Mouse (Mus musculus) G1E (cell line): Measurements from ENCODE around the gene Eefsec.

Experiments used
- CTCF ChIP-seq: IDR thresholded peaks from 2 replicates; pipeline ENCODE4 v1.5.1; 2012; ENCODE audit warnings: low read depth, low read length, inconsistent platforms, mixed read lengths
- GATA1 ChIP-seq: IDR thresholded peaks from 2 replicates; pipeline ENCODE4 v1.6.1; 2012; ENCODE audit warnings: borderline replicate concordance, low read length, inconsistent platforms, mixed read lengths
- GATA2 ChIP-seq: IDR thresholded peaks from 2 replicates; pipeline ENCODE4 v1.6.1; 2012; ENCODE audit warnings: low read depth, low read length, inconsistent platforms, borderline replicate concordance
- TAL1 ChIP-seq: conservative IDR thresholded peaks from 2 replicates; pipeline ENCODE4 v1.6.1; 2012; ENCODE audit warnings: low read depth, low read length, inconsistent platforms, mixed read lengths

- TF ChIP-seq CTCF (no peak), GATA2 (no peak), GATA1 (no peak), TAL1 (no peak)
Observed at GRCm38 (mm10) chr6:88342965-88343364, 103.4 kb downstream of the Eefsec start.
